Mouse (Mus musculus) cerebellum, adult 9-10 months (tissue): ENCODE data around the gene Gprasp2.
"Not testable (repeated sequence)": the region's sequence is repeated elsewhere in the genome, so short reads cannot be mapped to it uniquely, and the experiment has no call there.

Source experiments
- DNase-seq: peaks from one replicate; pipeline ENCODE4 v3.0.0; 2022

Gprasp2 gene

DNA sequence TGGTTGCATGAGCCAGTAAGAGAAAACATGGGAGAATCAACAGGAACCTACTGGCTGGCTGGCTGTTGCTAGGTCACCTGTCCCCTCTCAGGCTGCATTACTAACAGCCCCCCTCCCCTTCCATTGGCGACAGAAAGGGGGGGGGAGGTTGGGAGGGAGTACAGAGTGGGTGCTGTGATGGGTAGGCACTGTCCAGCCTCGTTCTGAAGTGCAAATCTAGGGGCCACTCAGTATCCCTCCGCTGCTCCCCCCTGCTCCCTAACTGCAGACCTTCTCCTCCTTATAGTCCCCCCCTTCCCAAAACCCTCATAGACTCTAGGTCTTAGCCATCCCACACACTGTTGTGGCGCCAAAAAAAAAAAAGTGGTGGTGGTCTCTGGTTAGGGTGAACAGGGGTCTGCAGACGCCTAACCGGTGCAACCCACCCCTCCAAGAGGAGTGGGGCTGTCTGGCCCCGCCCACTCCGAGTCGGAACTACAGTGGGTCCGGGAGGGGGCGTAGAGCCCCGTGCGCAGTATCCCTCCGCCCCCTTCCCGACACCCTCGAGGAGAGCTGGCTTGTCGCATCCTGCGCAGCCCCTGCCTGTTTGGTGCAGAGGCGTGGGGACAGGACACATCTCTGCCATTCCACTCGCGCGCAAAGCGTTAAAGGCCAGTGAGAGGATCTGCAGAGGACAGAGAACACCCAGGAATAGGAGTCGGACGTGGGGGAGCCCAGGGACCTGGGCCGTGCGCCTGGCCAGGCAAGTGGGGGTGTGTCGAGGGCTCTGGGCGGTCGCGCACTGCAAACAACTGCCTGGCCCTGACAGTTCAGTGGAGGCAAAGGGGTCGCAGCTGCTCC, at the start of gene Gprasp2:
Gprasp2 (plus strand) TSS at position 514 of the 840 bp plus-strand sequence.
- DNase-seq, result peak; percentile 55

DNA sequence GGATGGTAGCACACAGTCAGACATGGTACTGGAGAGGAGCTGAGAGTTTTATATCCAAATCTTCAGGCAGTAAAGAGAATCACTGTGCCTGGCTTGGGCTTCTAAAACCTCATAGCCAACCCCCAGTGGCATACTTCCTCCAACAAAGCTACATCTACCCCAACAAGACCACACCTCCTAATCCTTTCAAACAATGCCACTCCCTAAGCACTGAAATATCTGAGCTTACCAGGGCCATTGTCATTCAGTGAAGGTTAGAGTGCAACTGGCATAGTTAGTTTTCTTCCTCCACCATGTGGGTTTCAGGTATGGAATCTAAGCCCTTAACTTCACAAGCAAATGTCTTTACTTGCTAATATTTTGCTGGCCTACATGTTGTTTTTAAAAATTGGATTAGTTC, 47.3 kb upstream of the Gprasp2 start:
- no peak for DNase-seq

GRCm38 (mm10) chrX:135792326-135792725, 46.5 kb upstream of the Gprasp2 start:
- no peak for DNase-seq

- peak; percentile 48 for DNase-seq
These were observed 43.1 kb upstream of the Gprasp2 start for GRCm38 (mm10) chrX:135795591-135796304.

- DNase-seq, result peak; percentile 34
These were observed 42.3 kb upstream of the Gprasp2 start for GRCm38 (mm10) chrX:135796305-135797211.

GRCm38 (mm10) chrX:135797212-135797644, 41.6 kb upstream of the Gprasp2 start, which contains the start of gene Bhlhb9:
Gene Bhlhb9, plus strand, starts transcription at chrX:135797594.
- DNase-seq, result peak; percentile 76

DNA sequence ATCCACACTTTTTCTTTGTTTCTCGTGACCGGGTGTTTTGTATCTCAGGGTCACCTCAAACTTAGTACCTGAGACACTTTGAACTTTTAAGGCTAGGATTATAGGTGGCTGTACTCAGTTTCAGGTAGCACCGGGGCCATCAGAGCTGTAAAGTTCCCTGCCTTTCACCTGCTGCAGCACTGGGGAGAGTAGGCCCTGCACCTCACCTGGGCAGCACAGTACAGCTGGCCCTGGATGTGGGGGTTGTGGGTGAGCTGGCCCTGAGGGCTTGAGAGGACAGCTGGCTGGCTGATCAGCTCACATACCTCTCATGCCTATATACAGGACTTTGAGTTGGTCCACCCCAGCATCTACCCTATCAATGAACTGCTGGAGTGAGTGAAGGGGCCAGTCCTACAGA, 34.7 kb upstream of the Gprasp2 start:
- no peak for DNase-seq

- DNase-seq, result peak; percentile 61
These were observed 33.1 kb upstream of the Gprasp2 start for GRCm38 (mm10) chrX:135805780-135806179.

GRCm38 (mm10) chrX:135835896-135836295, 2.9 kb upstream of the Gprasp2 start:
- not testable (repeated sequence) for DNase-seq

- peak; percentile 11 for DNase-seq
These were observed 938 bp upstream of the Gprasp2 start for GRCm38 (mm10) chrX:135837896-135838295.

DNA sequence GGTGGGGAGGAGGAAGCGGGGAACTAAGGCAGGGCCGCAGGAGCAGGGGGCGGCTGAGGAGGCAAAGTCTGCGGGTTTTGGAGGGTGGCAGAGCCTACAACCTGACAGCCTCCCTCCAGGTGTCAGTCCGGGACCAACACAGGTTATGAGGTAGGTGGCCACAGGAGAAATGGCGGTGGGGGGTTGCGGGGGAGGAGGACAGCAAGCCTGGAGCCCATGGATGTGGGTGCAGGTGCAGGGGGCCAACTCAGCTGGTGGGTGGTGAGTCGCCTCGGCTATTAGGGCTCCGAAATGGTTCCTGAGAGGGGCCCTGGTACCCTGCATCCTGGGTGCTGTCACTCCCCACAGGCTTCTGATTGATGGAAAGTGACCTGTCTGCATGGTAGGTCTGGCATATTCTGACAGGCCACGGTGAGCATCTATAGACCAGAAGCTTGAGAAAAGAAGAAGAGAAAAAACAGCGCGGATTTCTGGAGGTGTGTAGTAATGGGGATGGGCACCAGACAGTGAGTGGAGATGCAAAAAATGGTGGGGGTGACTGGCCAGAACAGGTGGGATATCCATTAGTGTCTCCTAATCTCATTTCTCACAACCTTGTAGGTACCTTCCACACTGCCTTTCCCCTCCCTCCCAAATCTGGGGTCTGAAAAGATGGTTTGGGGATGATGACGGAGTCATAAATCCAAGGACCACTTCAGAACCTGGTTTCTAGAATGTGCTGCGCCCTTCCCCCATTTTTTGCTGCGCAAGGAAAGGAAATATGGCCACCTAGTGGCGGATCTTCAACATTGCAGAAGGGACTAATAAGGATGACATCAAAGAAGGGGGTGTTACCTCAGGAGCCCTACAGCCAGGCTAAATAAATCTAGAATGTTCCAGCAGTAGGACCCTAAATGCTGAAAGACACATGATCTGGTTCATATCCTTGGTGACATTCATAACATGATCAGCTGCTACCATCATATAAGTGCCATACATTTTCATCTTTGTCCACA, 860 bp downstream of the Gprasp2 start:
- DNase-seq, result peak; percentile 66

- DNase-seq, result not testable (repeated sequence)
These were observed 28.0 kb downstream of the Gprasp2 start for GRCm38 (mm10) chrX:135866806-135867205.

DNA sequence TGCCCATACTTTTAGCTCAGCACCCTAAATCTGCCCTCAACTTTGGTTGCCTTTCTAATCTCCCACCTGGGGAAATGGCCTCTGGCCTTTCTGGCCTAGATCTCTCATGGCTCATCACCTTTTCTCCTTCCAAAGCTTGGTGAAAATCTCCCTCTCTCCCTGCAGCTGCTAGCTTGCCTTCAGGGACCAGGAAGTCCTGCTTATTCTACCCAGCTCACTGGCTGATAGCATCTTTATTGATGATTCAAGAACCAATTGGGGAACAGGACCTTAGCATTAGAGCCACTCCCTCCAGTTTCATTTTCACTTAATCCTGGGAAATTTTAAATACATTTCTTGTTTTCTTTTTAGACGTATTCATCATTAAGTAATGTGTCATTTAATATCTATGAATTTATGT, 37.8 kb downstream of the Gprasp2 start:
- DNase-seq, result no peak

DNA sequence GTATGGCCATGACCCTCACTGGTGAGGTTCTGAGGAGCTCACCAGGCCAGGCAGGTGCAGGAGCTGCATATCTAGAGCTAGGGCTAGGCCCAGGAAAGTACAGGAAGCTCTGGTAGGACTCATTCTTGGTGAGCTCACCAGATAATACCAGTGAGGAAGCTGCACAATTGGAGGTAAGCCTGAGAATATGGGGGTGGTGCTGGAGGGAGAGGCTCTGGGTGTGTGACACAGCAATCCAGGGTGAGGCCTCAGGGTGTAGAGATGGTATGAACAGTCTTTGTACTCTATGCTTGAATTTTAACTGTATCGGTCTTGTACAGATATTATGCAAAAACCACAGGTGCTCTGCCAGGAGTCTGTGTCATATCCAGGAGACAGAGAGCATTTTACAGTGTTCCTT, 40.8 kb downstream of the Gprasp2 start:
- no peak for DNase-seq

DNA sequence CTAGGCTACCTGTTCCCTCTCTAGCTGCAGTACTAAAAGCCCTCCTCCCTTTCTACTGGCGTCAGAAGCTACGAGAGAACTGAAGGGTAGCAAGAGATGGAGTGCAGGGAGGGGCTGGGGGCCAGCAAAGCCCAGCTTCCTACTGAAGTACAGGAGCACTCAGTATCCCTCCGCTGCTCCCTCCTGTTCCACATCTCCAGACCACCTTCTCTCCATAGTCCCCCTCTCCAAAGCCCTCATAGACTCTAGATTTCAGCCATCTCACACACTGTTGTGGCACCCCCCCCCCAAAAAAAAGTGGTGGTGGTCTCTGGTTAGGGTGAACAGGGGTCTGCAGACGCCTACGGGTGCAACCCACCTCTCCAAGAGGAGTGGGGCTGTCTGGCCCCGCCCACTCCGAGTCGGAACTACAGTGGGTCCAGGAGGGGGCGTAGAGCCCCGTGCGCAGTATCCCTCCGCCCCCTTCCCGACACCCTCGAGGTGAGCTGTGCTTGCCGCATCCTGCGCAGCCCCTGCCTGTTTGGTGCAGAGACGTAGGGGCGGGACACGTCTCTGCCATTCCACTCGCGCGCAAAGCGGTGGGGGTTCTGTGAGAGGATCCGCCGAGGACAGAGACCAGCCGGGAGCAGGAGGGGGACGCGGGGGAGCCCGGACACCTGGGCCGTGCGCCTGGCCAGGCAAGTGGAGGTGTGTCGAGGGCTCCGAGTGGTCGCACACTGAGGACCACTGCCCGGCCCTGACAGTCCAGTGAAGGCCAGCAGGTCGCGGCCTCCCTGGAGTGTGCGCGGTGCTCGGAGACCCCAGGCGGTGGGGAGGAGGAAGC, 46.8 kb downstream of the Gprasp2 start:
- DNase-seq, result peak; percentile 82

GRCm38 (mm10) chrX:135886234-135886585, 47.4 kb downstream of the Gprasp2 start:
- peak; percentile 54 for DNase-seq
